Mouse (Mus musculus) mouse embryonic stem cell (cell line): ENCODE results near the gene Ces1h.
"Not testable (repeated sequence)": the region's sequence is repeated elsewhere in the genome, so short reads cannot be mapped to it uniquely, and the experiment has no call there.

Experiments used
- in situ Hi-C, 2 experiments: fragments of 300-500 bp; cut with MboI; formaldehyde crosslinking; loops; 1 replicate in 1 of 2; 3 replicates in 1 of 2; pipeline ENCODE4 v1.14.3; 2019 to 2020; ENCODE audit warnings: low sequenced_read_pairs in 2 of 2, low pct_unique_long_range_greater_than_20kb in 1 of 2, mixed read lengths in 1 of 2; ENCODE audit not compliant: unreplicated experiment in 1 of 2

Ces1h gene

DNA sequence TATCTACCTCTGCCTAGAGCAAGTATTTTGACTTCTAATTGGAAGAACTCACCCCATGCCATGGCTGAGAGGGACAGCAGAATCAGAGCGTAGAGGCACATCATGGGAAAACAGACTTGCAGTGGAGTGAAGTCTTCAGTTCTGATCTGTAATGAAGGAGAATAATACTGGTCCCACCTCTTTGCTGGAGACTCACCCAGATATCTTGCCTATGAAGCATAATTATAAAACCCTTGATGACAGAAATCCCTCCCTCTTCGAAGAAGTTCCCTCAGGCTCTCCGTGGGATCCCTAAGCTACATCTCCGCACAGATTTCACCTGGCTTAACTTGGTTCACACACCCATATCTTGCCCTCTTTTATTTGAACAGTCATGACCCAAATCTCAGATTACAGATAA lies at the start of gene Ces1h:
Gene Ces1h, minus strand, starts transcription at position 101 of the 400 bp plus-strand sequence.
- in situ Hi-C loops: no loop called here

DNA sequence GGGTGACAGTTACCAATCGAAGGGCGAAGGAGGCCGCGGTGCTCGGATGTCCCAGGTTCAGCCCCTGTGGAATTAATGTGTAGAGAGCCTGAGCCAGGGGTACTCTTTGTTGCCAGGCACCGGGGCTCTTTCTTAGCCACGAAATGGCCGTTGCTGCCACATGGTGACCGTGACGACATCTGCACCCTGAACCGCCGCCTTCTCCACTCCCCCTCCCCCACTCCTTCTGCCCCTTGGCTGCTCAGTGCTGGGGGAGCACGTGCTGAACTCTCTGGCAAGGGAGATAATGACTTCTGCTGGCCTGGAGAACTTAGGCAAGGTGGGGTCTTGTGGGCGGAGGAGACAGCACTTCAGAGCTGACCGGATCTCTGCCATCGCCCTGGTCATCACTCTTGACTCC lies 47.7 kb upstream of the Ces1h start:
- in situ Hi-C loops: no loop called here

DNA sequence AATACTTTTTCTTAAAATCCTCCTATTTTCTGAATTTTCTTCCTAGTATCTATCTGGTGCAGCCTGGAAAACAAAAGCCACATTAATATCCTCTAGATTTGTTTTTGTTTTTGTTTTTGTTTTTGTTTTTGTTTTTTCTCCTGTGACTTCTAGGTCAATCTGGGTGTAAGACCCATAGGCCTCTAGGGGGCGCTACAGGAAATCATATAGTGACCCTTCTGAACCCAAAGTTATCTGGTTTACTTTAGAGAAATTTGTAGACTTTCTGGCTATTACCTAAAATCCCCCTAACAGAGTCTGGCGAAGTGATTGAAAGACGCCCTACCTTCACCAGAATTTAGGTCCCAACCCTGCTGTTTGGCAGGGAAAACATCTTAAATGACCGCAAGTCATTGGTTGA lies 35.9 kb upstream of the Ces1h start:
- in situ Hi-C loops: loop anchor here in 1 of 2 experiments (10.0 to 25.0 kb wide), 2 partner anchors 79 to 378 kb away; partner anchors contain the start of gene Ces1a

DNA sequence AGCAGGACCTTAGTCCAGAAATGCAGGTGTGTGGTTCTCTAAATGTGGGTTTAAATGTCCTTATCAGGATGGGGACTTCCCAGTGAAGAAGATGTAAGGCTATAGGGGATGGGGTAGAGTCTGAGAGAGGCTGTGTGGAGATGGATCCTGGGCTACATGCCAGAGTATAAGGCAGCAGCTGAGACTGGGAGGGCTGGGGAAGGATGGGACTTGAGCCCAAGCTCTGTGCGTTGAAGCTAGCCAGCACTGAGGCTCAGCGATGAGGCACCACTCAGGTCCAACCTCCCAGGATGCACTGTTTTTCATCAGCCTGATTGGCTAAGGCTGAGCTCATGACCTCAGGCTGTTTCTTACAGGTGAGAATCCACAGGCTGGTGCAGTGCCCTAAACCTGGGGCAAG lies 29.3 kb upstream of the Ces1h start:
- in situ Hi-C loops: loop anchor here in 1 of 2 experiments (25.0 kb wide), 1 partner anchor 372 kb away; the partner anchor contains the start of gene Ces1a

DNA sequence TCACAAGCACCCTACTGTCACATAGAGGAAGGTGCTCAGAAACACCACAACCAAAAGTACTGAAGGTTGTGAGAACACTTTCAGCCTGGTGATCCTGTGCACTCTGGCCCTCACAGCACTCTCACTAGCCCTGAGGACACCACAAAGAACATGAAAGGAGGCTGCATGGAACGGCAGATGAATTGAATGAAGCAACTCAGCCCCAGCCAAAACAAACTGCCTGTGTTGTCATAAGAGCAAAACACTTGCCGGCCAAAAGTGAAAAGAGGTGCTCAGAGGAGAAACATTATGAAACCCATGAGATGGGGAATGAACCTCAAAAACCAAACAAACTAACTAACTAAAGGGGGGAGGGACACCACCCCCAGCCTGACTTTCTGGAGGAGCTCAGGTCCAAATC lies 20.2 kb upstream of the Ces1h start:
- in situ Hi-C loops: loop anchor here in 1 of 2 experiments (25.0 kb wide), 1 partner anchor 362 kb away; the partner anchor contains the start of gene Ces1a

DNA sequence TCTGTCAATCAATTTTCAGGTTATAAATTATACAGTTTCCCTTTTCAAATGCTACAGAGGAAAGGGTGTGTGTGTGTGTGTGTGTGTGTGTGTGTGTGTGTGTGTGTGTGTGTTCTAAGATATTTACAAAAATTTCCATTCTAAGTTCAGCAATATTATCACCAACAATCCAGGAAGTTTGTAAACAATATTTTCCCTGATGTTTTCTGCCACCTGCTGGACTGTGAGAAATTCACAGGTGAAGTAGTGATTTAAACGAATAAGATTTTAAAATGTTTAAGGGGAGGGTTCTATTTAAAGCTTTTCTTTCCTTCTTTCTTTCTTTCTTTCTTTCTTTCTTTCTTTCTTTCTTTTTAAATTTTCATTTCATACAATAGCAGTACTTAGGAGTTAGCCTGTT lies 18.5 kb upstream of the Ces1h start:
- in situ Hi-C loops: no loop called here

GRCm38 (mm10) chr8:93394079-93394619 lies 14.6 kb upstream of the Ces1h start:
- in situ Hi-C loops: not testable (repeated sequence)

DNA sequence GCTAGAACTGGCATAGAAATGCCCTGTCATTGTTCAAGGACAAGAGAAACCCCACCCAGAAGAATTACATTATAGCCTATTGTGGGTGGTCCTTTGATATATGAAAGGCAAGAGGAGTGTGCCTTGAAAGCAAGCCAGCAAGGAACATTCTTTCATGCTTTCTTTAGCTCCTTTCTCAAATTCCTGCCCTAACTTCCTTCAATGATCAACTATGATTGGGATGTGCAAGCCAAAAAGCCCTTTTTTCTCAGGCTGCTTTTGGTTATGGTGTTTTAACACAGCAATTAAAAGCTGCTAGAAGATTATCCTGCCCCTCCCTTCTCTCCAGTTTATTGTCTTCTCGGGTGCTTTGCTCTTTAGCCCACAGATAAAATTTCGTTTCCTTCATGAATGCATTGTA lies 10.0 kb downstream of the Ces1h start:
- in situ Hi-C loops: no loop called here

DNA sequence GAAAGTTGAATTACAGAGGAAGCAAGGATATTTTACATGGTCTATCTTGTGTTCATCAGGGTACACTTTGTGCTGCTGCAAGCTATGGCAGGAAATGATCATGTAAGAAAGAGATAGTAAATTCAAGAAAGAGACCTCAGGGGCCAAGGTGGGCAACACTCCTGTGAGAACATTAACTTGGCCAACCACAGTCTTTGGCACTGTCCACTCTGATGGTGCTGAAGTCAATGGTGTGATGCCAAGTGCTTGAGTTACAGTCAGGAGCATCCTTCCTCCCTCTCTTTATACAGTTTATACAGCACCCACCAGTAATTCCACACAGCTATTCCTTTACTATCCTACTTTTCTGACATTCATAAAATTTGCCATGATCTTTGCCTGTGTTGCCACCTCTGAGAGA lies 19.4 kb downstream of the Ces1h start:
- in situ Hi-C loops: no loop called here

DNA sequence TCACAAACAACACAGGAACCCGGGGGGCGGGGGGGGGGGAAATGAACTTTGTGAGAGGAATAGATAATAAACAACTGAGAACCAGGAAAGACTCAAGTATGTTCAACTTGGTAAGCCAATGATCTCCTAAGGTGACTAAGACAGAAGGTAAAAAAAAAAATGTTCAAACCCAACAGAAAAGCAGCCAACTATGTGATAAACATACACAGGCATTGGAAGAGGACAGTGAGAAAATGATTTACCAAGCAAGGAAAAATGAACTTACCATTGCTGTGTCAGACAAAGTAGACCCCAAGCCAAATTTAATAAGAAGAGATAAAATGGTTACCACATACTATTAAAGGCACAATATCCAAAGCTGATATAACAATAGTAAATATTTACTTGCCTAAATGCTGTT lies 40.0 kb downstream of the Ces1h start:
- in situ Hi-C loops: no loop called here

DNA sequence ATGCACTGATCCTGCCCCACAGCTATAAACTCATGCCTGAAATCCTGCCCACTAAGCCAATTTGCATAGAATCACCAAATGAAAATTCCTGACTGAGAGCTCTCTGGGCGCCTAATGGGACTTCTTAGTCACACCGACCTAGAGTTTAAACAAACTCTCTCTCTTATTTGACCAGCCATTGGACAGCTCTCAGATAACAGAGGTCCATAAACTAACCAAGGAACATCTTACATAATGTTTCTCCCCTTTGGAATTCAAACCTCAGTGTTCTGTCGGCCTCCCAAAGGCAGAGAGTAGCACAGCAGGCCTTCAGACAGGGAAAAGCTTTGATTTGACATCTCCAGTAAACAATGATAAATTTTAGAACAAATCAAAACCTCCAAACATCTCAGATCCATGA lies 42.3 kb downstream of the Ces1h start, which contains the start of gene Ces1g:
Gene Ces1g, minus strand, starts transcription at position 102 of the 400 bp plus-strand sequence.
- in situ Hi-C loops: no loop called here

DNA sequence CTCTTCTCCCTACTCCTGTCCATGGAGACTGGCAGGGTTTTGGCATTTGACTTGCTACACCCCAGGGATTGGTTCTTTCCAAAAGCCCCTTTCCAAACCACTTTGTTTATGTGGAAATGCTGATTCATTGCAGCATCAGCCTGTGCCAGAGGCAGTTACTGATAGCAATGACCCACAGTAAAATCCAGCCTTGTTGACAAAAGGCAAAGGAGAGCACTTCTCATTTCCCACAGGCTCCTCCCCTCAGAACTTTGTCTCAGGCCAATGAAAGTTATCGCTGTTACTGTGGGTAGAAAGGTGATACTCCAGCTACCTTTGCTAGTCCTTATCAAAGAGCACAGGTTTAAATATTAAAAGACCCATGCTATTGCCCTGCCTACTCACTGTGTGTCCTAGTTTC lies 46.8 kb downstream of the Ces1h start:
- in situ Hi-C loops: no loop called here

- in situ Hi-C loops: no loop called here
Measured at GRCm38 (mm10) chr8:93331151-93331550, 48.4 kb downstream of the Ces1h start.

DNA sequence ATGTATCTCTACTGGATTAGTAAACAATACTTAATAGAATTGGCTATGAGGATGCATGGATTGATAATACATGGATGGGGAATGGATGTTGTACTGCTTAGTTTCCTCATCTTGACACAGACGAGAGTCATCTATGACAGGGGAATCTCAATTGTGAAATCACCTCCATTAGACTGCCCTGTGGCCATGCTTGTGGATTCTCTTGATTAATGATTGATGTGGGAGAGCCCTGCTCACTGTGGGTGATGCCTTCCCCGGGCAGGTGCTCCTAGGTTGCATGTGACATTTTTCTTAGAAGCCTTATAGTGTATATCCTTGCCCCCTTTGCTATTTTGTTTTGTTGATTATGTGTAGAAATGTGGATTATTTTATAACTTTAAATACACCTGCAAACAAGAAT lies 54.4 kb downstream of the Ces1h start:
- in situ Hi-C loops: no loop called here

DNA sequence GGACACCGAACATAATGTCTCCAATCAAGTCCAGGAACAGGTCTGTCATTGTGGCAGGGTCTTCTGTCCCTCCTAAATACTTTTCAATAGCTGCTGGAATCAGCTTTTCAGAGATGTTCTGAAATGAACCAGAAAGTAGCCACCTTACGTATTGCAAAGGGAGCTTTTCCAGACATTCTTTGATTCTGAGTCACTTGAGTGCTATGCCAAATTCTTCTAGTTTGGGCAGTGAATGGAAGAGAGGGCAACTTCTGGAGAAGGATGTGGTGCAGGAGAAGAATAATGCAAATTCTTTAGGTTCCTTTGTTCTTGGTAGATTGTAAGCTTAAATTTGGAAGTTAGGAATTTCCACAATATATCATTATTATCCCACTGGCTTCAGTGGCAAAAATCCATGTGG lies 62.5 kb downstream of the Ces1h start:
- in situ Hi-C loops: no loop called here

DNA sequence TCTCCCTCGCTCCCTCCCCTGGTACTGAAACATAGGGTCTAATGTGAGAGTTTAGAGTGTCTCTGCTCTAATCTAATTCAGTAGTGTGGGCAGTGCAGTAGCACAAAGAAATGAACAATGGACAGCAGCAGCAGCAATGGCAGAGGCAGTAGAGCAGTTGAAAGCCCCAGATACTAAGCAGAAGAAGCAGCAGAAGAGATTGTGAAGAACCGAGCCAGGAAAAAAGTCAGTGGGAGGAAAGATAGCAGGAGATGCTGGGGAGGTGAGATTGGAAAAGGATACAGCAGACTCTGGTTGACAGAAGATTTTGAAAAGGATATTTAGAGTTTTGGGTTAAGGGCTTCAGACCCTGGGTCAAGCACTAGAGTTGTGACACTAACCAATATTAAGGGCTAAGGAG lies 64.0 kb downstream of the Ces1h start:
- in situ Hi-C loops: no loop called here
